Mouse (Mus musculus): ENCODE data around the gene Vps25.

GRCm38 (mm10) chr11:101295191-101295590 is 41.7 kb downstream of the Vps25 start:
- TF ChIP-seq MAX (IDR thresholded peaks at IDR 0.05; ENCODE audit: low read length) (no peak), CTCF (IDR thresholded peaks at IDR 0.05 in 2 of 3, conservative IDR thresholded peaks at IDR 0.05 in 1 of 3; ENCODE audit: control insufficient read depth in 1 of 3, insufficient read depth in 1 of 3, low read depth in 2 of 3, low read length in 3 of 3, poor library complexity in 1 of 3, severe bottlenecking in 1 of 3) (no peak), EP300 (IDR thresholded peaks at IDR 0.05; ENCODE audit: low read depth in 1 of 2, low read length in 2 of 2) (no peak), RCOR1 (IDR thresholded peaks at IDR 0.05; ENCODE audit: low read depth, low read length) (no peak), HCFC1 (IDR thresholded peaks at IDR 0.05; ENCODE audit: low read depth, low read length) (no peak), POLR2AphosphoS2 (IDR thresholded peaks at IDR 0.05; ENCODE audit: low read length) (no peak), ZKSCAN1 (IDR thresholded peaks at IDR 0.05; ENCODE audit: low read depth, low read length) (no peak), UBTF (IDR thresholded peaks at IDR 0.05; ENCODE audit: borderline replicate concordance, insufficient read depth, low read depth, low read length) (no peak), POLR2A (IDR thresholded peaks at IDR 0.05; ENCODE audit: control insufficient read depth in 1 of 2, insufficient read depth in 1 of 2, low read depth in 1 of 2, low read length in 2 of 2, poor library complexity in 1 of 2) (no peak), KAT2A (conservative IDR thresholded peaks at IDR 0.05; ENCODE audit: low read depth, low read length) (no peak), MXI1 (IDR thresholded peaks at IDR 0.05; ENCODE audit: low read depth, low read length) (no peak), USF1 (IDR thresholded peaks at IDR 0.05; ENCODE audit: low read depth, low read length) (no peak), ETS1 (IDR thresholded peaks at IDR 0.05; ENCODE audit: low read depth, low read length) (no peak), TAL1 (IDR thresholded peaks at IDR 0.05; ENCODE audit: low read length) (no peak)

Measured in MEL (cell line).